Mouse (Mus musculus) cerebellum, adult 2 months (tissue): Measurements from ENCODE around the gene Casz1.

Experiments
- CTCF ChIP-seq: fragments of 200-500 bp; IDR thresholded peaks from 2 replicates; pipeline ENCODE4 v1.5.1; 2011; ENCODE audit warnings: low read depth, mild to moderate bottlenecking, control low read depth, low read length, moderate library complexity, borderline replicate concordance; ENCODE audit not compliant: insufficient read depth
- POLR2A ChIP-seq: fragments of 200-500 bp; IDR thresholded peaks from 2 replicates; pipeline ENCODE4 v1.6.1; 2011; ENCODE audit warnings: low read length, control low read depth, borderline replicate concordance; ENCODE audit not compliant: insufficient read depth

DNA sequence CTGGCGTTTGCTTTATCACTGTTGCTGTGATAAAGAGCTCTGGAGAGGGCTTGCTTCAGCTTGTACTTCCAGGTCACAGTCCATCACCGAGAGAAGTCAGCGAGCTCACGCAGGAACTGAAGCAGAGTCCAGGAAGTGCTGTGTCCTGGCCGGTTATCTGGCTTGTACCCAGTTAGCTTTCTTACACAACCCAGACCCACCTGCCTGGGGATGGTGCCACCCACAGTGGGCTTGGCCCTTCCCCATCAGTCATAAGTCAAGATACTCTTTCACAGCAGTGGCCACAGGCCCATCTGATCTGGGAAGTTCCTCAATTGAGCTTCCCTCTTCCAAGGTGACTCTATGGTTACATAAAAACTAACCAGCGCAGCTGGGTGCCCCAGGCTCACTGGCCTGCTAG is 31.6 kb upstream of the Casz1 start:
- TF ChIP-seq CTCF = no peak
- no peak for TF ChIP-seq POLR2A
